8 mouse cellular contexts compared by ENCODE assay signal in the genomic region with DNA sequence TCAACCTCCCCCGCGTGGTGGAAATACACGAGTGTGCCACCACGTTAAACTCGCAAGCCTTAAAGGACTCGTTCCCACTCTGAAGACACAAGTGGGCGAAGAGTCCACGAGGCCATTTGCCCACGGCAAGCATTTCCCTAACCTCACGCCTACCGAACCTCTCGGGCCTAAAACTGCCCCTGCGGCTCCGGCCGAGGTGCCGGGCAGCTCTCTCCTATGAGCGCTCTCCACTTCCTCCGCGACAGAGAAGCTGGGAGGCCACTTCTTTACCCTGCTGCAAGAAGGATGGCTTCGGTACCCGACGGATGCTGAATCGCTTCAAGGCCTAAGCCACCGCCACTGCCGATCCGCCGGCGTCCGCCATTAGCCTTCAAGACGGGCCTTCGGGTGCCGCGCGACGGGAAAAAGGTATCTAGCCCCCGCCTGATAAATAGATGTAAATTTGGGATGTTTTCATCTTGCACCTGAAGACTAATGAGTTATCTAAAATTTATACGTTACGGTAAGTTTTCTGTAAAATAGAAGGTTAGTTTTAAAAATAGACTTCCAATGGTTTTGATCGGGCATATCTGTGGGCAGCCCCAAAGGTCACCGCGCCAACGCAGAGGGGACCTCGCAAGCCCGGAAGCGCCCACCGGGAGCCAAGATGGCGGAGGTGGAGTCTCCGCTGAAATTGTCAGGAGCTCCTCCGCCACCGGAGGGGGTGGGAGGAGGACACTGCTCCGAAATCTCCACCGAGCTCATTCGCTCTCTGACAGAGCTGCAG. TPM values are rescaled to one million over a fixed set of nuclear protein-coding genes. Genes with fewer than 3 reads are reported as not detected.
A peak's percentile ranks its signal among the peaks of the same experiment; 100 is the strongest.
DNase-seq lines count a peak whose midpoint lies in the region; ATAC-seq lines count a peak whose summit lies in the region.

A gene (plus strand): TSS at position 196 of the 766 bp plus-strand sequence.
A gene (minus strand): TSS at position 383 of the 766 bp plus-strand sequence.

- WGBS in hindbrain, embryonic 11.5 days: under 1% methylated on average over 53 of the region's 53 CpGs

- peak within 1 kb of the TSS; percentile 83 for H3K27ac ChIP-seq in hindbrain, embryonic 11.5 days (ENCODE audit: low read depth, low read length)

- peak within 1 kb of the TSS; percentile 61 for H3K4me2 ChIP-seq in hindbrain, embryonic 11.5 days (replicated peaks; ENCODE audit: low read depth, low read length)

- H3K4me1 ChIP-seq in hindbrain, embryonic 11.5 days (replicated peaks; ENCODE audit: control insufficient read depth, insufficient read depth, low read length): no peaks in the 10 kb centered on the region; the same call in 1 of the 2 replicates

- no peaks in the 10 kb centered on the region for H3K27me3 ChIP-seq in hindbrain, embryonic 11.5 days (ENCODE audit: control insufficient read depth, insufficient read depth, low read length)

- H3K9ac ChIP-seq in hindbrain, embryonic 11.5 days (ENCODE audit: low read depth, low read length): peak within 1 kb of the TSS; percentile 90

- peak; percentile 95 for DNase-seq in MN1 (ENCODE audit: low spot score)
- DNase-seq in cerebellum, adult 9-10 months: peak; percentile 92
- DNase-seq in frontal cortex, adult 2 months (ENCODE audit: extremely low spot score in 1 of 2, low spot score in 1 of 2): peak; percentile 69 to 94
- peak; percentile 89 for DNase-seq in hindbrain, embryonic 11.5 days (ENCODE audit: low spot score)
- peak; percentile 80 to 86 for DNase-seq in layer of hippocampus, postnatal 10 days (ENCODE audit: low spot score in 2 of 2)
- DNase-seq in lung, postnatal 10 days: peak; percentile 89
- DNase-seq in ovary, postnatal 36 days (ENCODE audit: low spot score): peak; percentile 81
- DNase-seq in thymus, postnatal 25 days: peak; percentile 83

- peaks cover 9% of the 10 kb centered on the region for H3K36me3 ChIP-seq in hindbrain, embryonic 11.5 days (ENCODE audit: control insufficient read depth, insufficient read depth, low read length)

- H3K9me3 ChIP-seq in hindbrain, embryonic 11.5 days (ENCODE audit: control insufficient read depth, low read length): no peaks in the 10 kb centered on the region

- H3K4me3 ChIP-seq in hindbrain, embryonic 11.5 days (ENCODE audit: low read depth, low read length): peak within 1 kb of the TSS; percentile 88

- ATAC-seq in hindbrain, embryonic 11.5 days (ENCODE audit: low FRiP score): peak; percentile 90

RNA-seq across cellular contexts. Expression of the first gene that starts in this region (rescaled TPM):
- 37.2 and 40.9 TPM in 2 replicates for polyA plus RNA-seq in frontal cortex, adult 2 months (2012; rRNA removed)
- 66.9 and 67.6 TPM in 2 replicates for polyA plus RNA-seq in hindbrain, embryonic 11.5 days (2014; fragmentation: Nextera tagmentation; extraction: Ambion mirVana)
- 10 to 100 TPM; 49.4 to 52.1 TPM for total RNA-seq in layer of hippocampus, postnatal 10 days (2021)

RNA-seq across cellular contexts. Expression of the second gene that starts in this region (rescaled TPM):
- 39.5 and 39.9 TPM in 2 replicates for polyA plus RNA-seq in frontal cortex, adult 2 months (2012; rRNA removed)
- 161 and 190 TPM in 2 replicates for polyA plus RNA-seq in hindbrain, embryonic 11.5 days (2014; fragmentation: Nextera tagmentation; extraction: Ambion mirVana)
- total RNA-seq in layer of hippocampus, postnatal 10 days (2021): 10 to 100 TPM; 59.8 to 63.9 TPM

Comparison
In these comparisons a context has a peak if more than half of its experiments do, and no peak if none do; other contexts are left out.
1. Peak in every context shown above with its lines: DNase-seq, ATAC-seq, H3K4me3 ChIP-seq and H3K27ac ChIP-seq.